Mouse (Mus musculus) MEL (cell line): Measurements from ENCODE around the gene Herc1. TPM values are rescaled to one million over a fixed set of nuclear protein-coding genes. Genes with fewer than 3 reads are reported as not detected.

Source experiments
- DNase-seq: peaks from one replicate; pipeline ENCODE4 v3.0.0; 2011; ENCODE audit warnings: low read depth, low spot score
- H3K27ac ChIP-seq: 2 replicates; pipeline ENCODE4 v1.5.1; 2012; ENCODE audit warnings: low read depth, mild to moderate bottlenecking, control low read depth, low read length, moderate library complexity; ENCODE audit not compliant: control insufficient read depth
- H3K27me3 ChIP-seq, 2 experiments: fragments of 150-350 bp in 1 of 2; sonication (generic) in 1 of 2; 2 replicates each; pipeline ENCODE4 v1.6.1; 2012; ENCODE audit warnings: low read length in 2 of 2, mild to moderate bottlenecking in 2 of 2, improper control_type of control experiment in 1 of 2, moderate library complexity in 1 of 2; ENCODE audit not compliant: insufficient read depth in 2 of 2, control insufficient read depth in 1 of 2
- H3K36me3 ChIP-seq, 2 experiments: 2 replicates each; pipeline ENCODE4 v1.6.1; 2012 to 2014; ENCODE audit warnings: low read length in 2 of 2, improper control_type of control experiment in 1 of 2, inconsistent platforms in 1 of 2, mild to moderate bottlenecking in 1 of 2; ENCODE audit not compliant: insufficient read depth in 2 of 2, control insufficient read depth in 1 of 2
- H3K4me1 ChIP-seq, 2 experiments: fragments of 150-350 bp in 1 of 2; sonication (generic) in 1 of 2; 2 replicates each; pipeline ENCODE4 v1.6.1; 2012; ENCODE audit warnings: low read length in 2 of 2, improper control_type of control experiment in 1 of 2, mild to moderate bottlenecking in 1 of 2; ENCODE audit not compliant: insufficient read depth in 2 of 2, control insufficient read depth in 1 of 2
- H3K4me3 ChIP-seq, 2 experiments: fragments of 150-350 bp in 1 of 2; sonication (generic) in 1 of 2; 2 replicates each; pipeline ENCODE4 v1.5.1; 2012; ENCODE audit warnings: low read depth in 2 of 2, low read length in 2 of 2, mild to moderate bottlenecking in 2 of 2, moderate library complexity in 2 of 2, control low read depth in 1 of 2, improper control_type of control experiment in 1 of 2; ENCODE audit not compliant: control insufficient read depth in 1 of 2, insufficient read depth in 1 of 2
- H3K79me2 ChIP-seq: 2 replicates; pipeline ENCODE4 v1.6.1; 2012; ENCODE audit warnings: mild to moderate bottlenecking, low read length, moderate library complexity; ENCODE audit not compliant: control insufficient read depth, poor library complexity, insufficient read depth
- H3K9ac ChIP-seq: 2 replicates; pipeline ENCODE4 v1.6.1; 2012; ENCODE audit warnings: low read depth, mild to moderate bottlenecking, control low read depth, low read length, moderate library complexity; ENCODE audit not compliant: control insufficient read depth, poor library complexity, severe bottlenecking
- H3K9me3 ChIP-seq: fragments of 150-350 bp; sonication (generic); replicated peaks from 2 replicates; pipeline ENCODE4 v1.6.1; 2012; ENCODE audit warnings: mild to moderate bottlenecking, low read length, improper control_type of control experiment, moderate library complexity; ENCODE audit not compliant: insufficient read depth
- CHD1 ChIP-seq: IDR thresholded peaks from 2 replicates; pipeline ENCODE4 v1.6.1; 2012; ENCODE audit warnings: low read depth, mild to moderate bottlenecking, inconsistent platforms, low read length, improper control_type of control experiment
- CHD2 ChIP-seq: IDR thresholded peaks from 2 replicates; pipeline ENCODE4 v1.6.1; 2011; ENCODE audit warnings: low read length, improper control_type of control experiment
- CTCF ChIP-seq, 3 experiments: IDR thresholded peaks in 2 of 3; conservative IDR thresholded peaks in 1 of 3; 2 replicates each; pipeline ENCODE4 v1.5.1; 2011 to 2012; ENCODE audit warnings: low read length in 3 of 3, low read depth in 2 of 3, mild to moderate bottlenecking in 2 of 3, improper control_type of control experiment in 1 of 3, inconsistent platforms in 1 of 3, mixed read lengths in 1 of 3, moderate library complexity in 1 of 3; ENCODE audit not compliant: control insufficient read depth in 1 of 3, insufficient read depth in 1 of 3, poor library complexity in 1 of 3, severe bottlenecking in 1 of 3
- E2F4 ChIP-seq: IDR thresholded peaks from 2 replicates; pipeline ENCODE4 v1.6.1; 2011; ENCODE audit warnings: low read depth, low read length, improper control_type of control experiment, borderline replicate concordance
- EP300 ChIP-seq, 2 experiments: IDR thresholded peaks; 2 replicates each; pipeline ENCODE4 v1.6.1; 2011; ENCODE audit warnings: improper control_type of control experiment in 2 of 2, low read length in 2 of 2, low read depth in 1 of 2, mild to moderate bottlenecking in 1 of 2
- GABPA ChIP-seq: IDR thresholded peaks from 2 replicates; pipeline ENCODE4 v1.6.1; 2012; ENCODE audit warnings: low read depth, mild to moderate bottlenecking, inconsistent platforms, low read length, improper control_type of control experiment, moderate library complexity
- JUND ChIP-seq: IDR thresholded peaks from 2 replicates; pipeline ENCODE4 v1.6.1; 2011; ENCODE audit warnings: low read depth, mild to moderate bottlenecking, improper control_type of control experiment, low read length
- KAT2A ChIP-seq: conservative IDR thresholded peaks from 2 replicates; pipeline ENCODE4 v1.6.1; 2012; ENCODE audit warnings: low read depth, low read length, improper control_type of control experiment, inconsistent platforms
- MAFK ChIP-seq: IDR thresholded peaks from 2 replicates; pipeline ENCODE4 v1.6.1; 2011; ENCODE audit warnings: low read depth, mild to moderate bottlenecking, low read length, improper control_type of control experiment, borderline replicate concordance
- MAX ChIP-seq: IDR thresholded peaks from 2 replicates; pipeline ENCODE4 v1.6.1; 2011; ENCODE audit warnings: low read length, improper control_type of control experiment
- MAZ ChIP-seq: IDR thresholded peaks from 2 replicates; pipeline ENCODE4 v1.6.1; 2012; ENCODE audit warnings: low read depth, mild to moderate bottlenecking, inconsistent platforms, low read length, improper control_type of control experiment
- NELFE ChIP-seq: IDR thresholded peaks from 2 replicates; pipeline ENCODE4 v1.6.1; 2011; ENCODE audit warnings: low read depth, low read length, improper control_type of control experiment
- POLR2AphosphoS2 ChIP-seq: IDR thresholded peaks from 2 replicates; pipeline ENCODE4 v1.6.1; 2011; ENCODE audit warnings: low read length, improper control_type of control experiment
- POLR2AphosphoS5 ChIP-seq: IDR thresholded peaks from 2 replicates; pipeline ENCODE4 v1.6.1; 2012; ENCODE audit warnings: low read depth, borderline replicate concordance, mild to moderate bottlenecking, inconsistent platforms, low read length, moderate library complexity, mixed read lengths
- SIN3A ChIP-seq: IDR thresholded peaks from 2 replicates; pipeline ENCODE4 v1.6.1; 2012; ENCODE audit warnings: low read length, improper control_type of control experiment, inconsistent platforms
- TAL1 ChIP-seq: IDR thresholded peaks from 2 replicates; pipeline ENCODE4 v1.6.1; 2012; ENCODE audit warnings: mild to moderate bottlenecking, inconsistent platforms, low read length, moderate library complexity, mixed read lengths
- TBP ChIP-seq: IDR thresholded peaks from 2 replicates; pipeline ENCODE4 v1.8.0; 2011; ENCODE audit warnings: low read depth, low read length, improper control_type of control experiment
- TCF12 ChIP-seq: IDR thresholded peaks from 2 replicates; pipeline ENCODE4 v1.6.1; 2014; ENCODE audit warnings: low read depth, mild to moderate bottlenecking, inconsistent platforms, low read length, improper control_type of control experiment, moderate library complexity
- USF1 ChIP-seq: IDR thresholded peaks from 2 replicates; pipeline ENCODE4 v1.6.1; 2014; ENCODE audit warnings: low read depth, mild to moderate bottlenecking, inconsistent platforms, low read length, improper control_type of control experiment, moderate library complexity
- ZMIZ1 ChIP-seq: IDR thresholded peaks from 2 replicates; pipeline ENCODE4 v1.6.1; 2012; ENCODE audit warnings: low read depth, mild to moderate bottlenecking, inconsistent platforms, low read length, improper control_type of control experiment, moderate library complexity
- ZNF384 ChIP-seq: IDR thresholded peaks from 2 replicates; pipeline ENCODE4 v1.6.1; 2012; ENCODE audit warnings: low read depth, mild to moderate bottlenecking, inconsistent platforms, low read length, improper control_type of control experiment
- polyA plus RNA-seq, 2 experiments: library from polyadenylated mRNA; stranded (reverse) in 1 of 2; unstranded in 1 of 2; fragments of >175 nt in 1 of 2; fragments of >200 nt in 1 of 2; gene quantifications; 2 replicates each; pipeline versions ENCODE4 v1.2.1 to v1.2.4; 2012; ENCODE audit warnings: low replicate concordance in 2 of 2, low read depth in 1 of 2; ENCODE audit not compliant: insufficient read length in 2 of 2, insufficient read depth in 1 of 2, missing spikeins in 1 of 2
- total RNA-seq: library from RNA; depleted of rRNA; stranded (reverse); fragments of 300-350 nt; gene quantifications from 2 replicates; pipeline ENCODE4 v1.2.3, GENCODE M21; 2012

Gene Herc1
- total and polyA plus RNA-seq, 3 experiments, result 22.7 to 28.8 (median 23.2) TPM

DNA sequence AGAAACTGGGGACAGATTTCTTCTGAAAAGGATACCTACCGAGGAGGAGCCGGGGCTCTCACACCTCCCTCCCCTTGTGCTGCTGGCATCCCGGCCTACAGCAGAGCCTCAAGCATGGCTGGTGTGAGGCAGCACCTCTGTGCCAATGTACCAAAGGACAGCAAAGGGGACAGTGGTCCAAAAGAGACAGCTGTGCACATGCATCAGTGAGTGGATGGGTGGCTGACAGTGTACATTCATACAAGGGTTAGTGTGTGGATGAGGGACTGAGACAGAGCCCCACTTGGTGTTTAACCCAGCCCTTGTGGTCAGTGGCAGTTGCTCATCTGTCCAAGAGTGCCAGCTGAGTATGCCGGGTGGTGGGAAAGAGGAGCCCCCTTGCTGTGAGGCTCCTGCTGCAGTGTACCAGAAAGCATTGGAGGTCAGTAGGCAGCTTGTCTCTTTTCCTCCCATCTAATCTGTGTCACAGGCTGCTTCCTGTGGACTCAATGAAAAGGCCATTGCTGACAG, 158.7 kb downstream of the Herc1 start:
- no peak overlapping the region for H3K4me3 ChIP-seq
- TF ChIP-seq ZNF384 (no peak), TBP (no peak), KAT2A (no peak), MAZ (no peak), EP300 (IDR thresholded peaks at IDR 0.05; ENCODE audit: low read depth in 1 of 2, low read length in 2 of 2) (no peak), E2F4 (no peak), MAFK (no peak), NELFE (no peak), POLR2AphosphoS2 (no peak), MAX (no peak), ZMIZ1 (no peak), CHD2 (no peak), USF1 (no peak), TCF12 (no peak), SIN3A (no peak)
- H3K9ac ChIP-seq, result no peak overlapping the region
- H3K27ac ChIP-seq, result no peak overlapping the region
- DNase-seq, result no peak
- H3K36me3 ChIP-seq, result peaks cover 0 to 36% of the 10 kb centered on the region in 2 experiments; a peak in 3 of 4 replicates
- no peaks in the 10 kb centered on the region for H3K9me3 ChIP-seq
- H3K27me3 ChIP-seq, result no peaks in the 10 kb centered on the region
- H3K4me1 ChIP-seq, result peaks cover 19 to 34% of the 10 kb centered on the region in 2 experiments
- peaks cover 4% of the 10 kb centered on the region; the same call in 1 of the 2 replicates for H3K79me2 ChIP-seq

DNA sequence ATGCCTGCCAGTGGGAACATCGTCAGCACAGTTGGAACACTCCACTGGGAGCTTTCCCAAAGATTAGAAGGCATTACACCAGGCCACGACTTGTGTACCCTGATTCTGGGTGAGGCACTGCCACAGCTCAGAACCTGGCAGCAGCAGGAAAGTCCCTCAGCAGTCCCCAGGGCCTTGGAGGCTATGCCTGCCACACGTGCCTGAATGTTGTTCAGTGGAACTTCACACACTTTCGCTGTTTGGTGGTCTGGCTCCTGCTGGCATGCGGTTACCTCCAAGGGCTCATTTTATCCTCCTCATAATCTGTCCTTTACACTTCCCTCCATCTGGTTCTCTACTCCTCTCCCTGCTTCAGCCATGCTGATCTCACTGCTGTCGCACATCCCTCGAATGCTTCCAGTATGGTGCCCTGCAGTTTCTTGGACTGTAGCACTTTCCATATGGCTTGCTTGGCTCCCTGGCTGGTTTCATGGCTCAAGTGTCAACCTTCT, 160.1 kb downstream of the Herc1 start:
- Histone ChIP-seq H3K27me3 (no peaks in the 10 kb centered on the region), H3K4me1 (peaks cover 8 to 20% of the 10 kb centered on the region in 2 experiments), H3K4me3 (no peak overlapping the region), H3K9me3 (no peaks in the 10 kb centered on the region), H3K36me3 (peaks cover 0 to 22% of the 10 kb centered on the region in 2 experiments; a peak in 2 of 4 replicates), H3K79me2 (peaks cover 4% of the 10 kb centered on the region; the same call in 1 of the 2 replicates), H3K9ac (no peak overlapping the region; the same call in 1 of the 2 replicates), H3K27ac (no peak overlapping the region)
- DNase-seq, result no peak
- TF ChIP-seq GABPA (no peak), JUND (no peak), TAL1 (no peak), E2F4 (no peak), ZMIZ1 (no peak), CTCF (IDR thresholded peaks at IDR 0.05 in 2 of 3, conservative IDR thresholded peaks at IDR 0.05 in 1 of 3; ENCODE audit: control insufficient read depth in 1 of 3, insufficient read depth in 1 of 3, low read depth in 2 of 3, low read length in 3 of 3, poor library complexity in 1 of 3, severe bottlenecking in 1 of 3) (no peak), TBP (no peak), POLR2AphosphoS5 (no peak), CHD1 (no peak), SIN3A (no peak)
